In genomic region chr16:43463684-43464475, GRCm38 (mm10) we compare ENCODE assay signal across 9 mouse cellular contexts.
A peak's percentile ranks its signal among the peaks of the same experiment; 100 is the strongest.
DNase-seq lines count a peak whose midpoint lies in the region.
"Had no signal": no experiment of that assay in that cellular context is flagged by ENCODE, and none has a peak within 500 bp of the region (broad histone marks: within the 10 kb centered on the region; RNA-seq: fewer than 3 reads in every experiment).

No protein-coding gene starts in this region.

- DNase-seq in gastrocnemius, adult 18-20 months (ENCODE audit: low spot score), result peak; percentile 37
- no peak for DNase-seq in gastrocnemius, postnatal 25 days
- peak; percentile 29 for DNase-seq in 3134 (ENCODE audit: extremely low read depth, insufficient read length, low spot score)
- peak; percentile 47 for DNase-seq in cerebellum, adult 11-12 months
- DNase-seq in hindbrain, embryonic 10.5 days (ENCODE audit: low spot score), result no peak
- DNase-seq in skeletal muscle tissue, adult 2 months (ENCODE audit: low read depth, low spot score), result peak; percentile 52
- DNase-seq in natural killer cell, adult 2 months (ENCODE audit: low spot score in 2 of 2), result no peak
- no peak for DNase-seq in lung, postnatal 36 days

- 60% methylated on average over 13 of the region's 13 CpGs for WGBS in hindbrain, embryonic 10.5 days

- no peaks in the 10 kb centered on the region for H3K9me3 ChIP-seq in hindbrain, embryonic 10.5 days

- peak overlapping the region; percentile 82 for H3K27ac ChIP-seq in hindbrain, embryonic 10.5 days

- no peak overlapping the region for H3K4me3 ChIP-seq in hindbrain, embryonic 10.5 days
- H3K4me3 ChIP-seq: erythroblast, embryonic 14.5 days had no signal

- no peaks in the 10 kb centered on the region for H3K36me3 ChIP-seq in hindbrain, embryonic 10.5 days

- peaks cover 34% of the 10 kb centered on the region for H3K4me1 ChIP-seq in hindbrain, embryonic 10.5 days (replicated peaks)

- H3K27me3 ChIP-seq in hindbrain, embryonic 10.5 days (ENCODE audit: insufficient read depth, poor library complexity, severe bottlenecking), result no peaks in the 10 kb centered on the region

Comparison
In these comparisons a context has a peak if more than half of its experiments do, and no peak if none do; other contexts are left out.
1. DNase-seq: peak in gastrocnemius, adult 18-20 months (single experiment), 3134 (single experiment), cerebellum, adult 11-12 months (single experiment) and skeletal muscle tissue, adult 2 months (single experiment); none in gastrocnemius, postnatal 25 days (single experiment), hindbrain, embryonic 10.5 days (single experiment), natural killer cell, adult 2 months (0 of 2) and lung, postnatal 36 days (single experiment).